Mouse (Mus musculus) embryonic fibroblast, embryonic 13.5 days (primary cell): Measurements from ENCODE around the gene Arhgap28.

Experiments used
- CTCF ChIP-seq: IDR thresholded peaks from 2 replicates; pipeline ENCODE4 v1.5.1; 2011; ENCODE audit warnings: mild to moderate bottlenecking, control low read depth, low read length, moderate library complexity, borderline replicate concordance; ENCODE audit not compliant: insufficient read depth
- POLR2A ChIP-seq: IDR thresholded peaks from 2 replicates; pipeline ENCODE4 v1.6.1; 2011; ENCODE audit warnings: low read depth, mild to moderate bottlenecking, control low read depth, low read length, moderate library complexity

GRCm38 (mm10) chr17:67931396-67931795 lies 72.5 kb downstream of the Arhgap28 start:
- TF ChIP-seq CTCF = no peak
- no peak for TF ChIP-seq POLR2A
